Mouse (Mus musculus): Measurements from ENCODE around the gene Kctd18. TPM values are rescaled to one million over a fixed set of nuclear protein-coding genes. Genes with fewer than 3 reads are reported as not detected.

The Kctd18 gene
- polyA plus RNA-seq, 1 experiment from 2014 or later: 23.1 TPM

GRCm38 (mm10) chr1:57969327-57970271 is 49.2 kb downstream of the Kctd18 start:
- WGBS: 1% methylated on average over 65 of the region's 65 CpGs
- ATAC-seq (ENCODE audit: low FRiP score): peak; percentile 97
- Histone ChIP-seq H3K4me3 (peak overlapping the region; percentile 78), H3K4me2 (peak overlapping the region; percentile 82), H3K36me3 (peaks cover 13% of the 10 kb centered on the region), H3K4me1 (replicated peaks) (peaks cover 11% of the 10 kb centered on the region), H3K9me3 (no peaks in the 10 kb centered on the region), H3K9ac (peak overlapping the region; percentile 91), H3K27ac (peak overlapping the region; percentile 88), H3K27me3 (no peaks in the 10 kb centered on the region)

GRCm38 (mm10) chr1:57955774-57956173 is 63.0 kb downstream of the Kctd18 start:
- no peak for ATAC-seq (ENCODE audit: low FRiP score)
- Histone ChIP-seq H3K4me2 (no peak overlapping the region), H3K9ac (no peak overlapping the region), H3K27me3 (no peaks in the 10 kb centered on the region), H3K4me3 (no peak overlapping the region), H3K4me1 (replicated peaks) (peaks cover 5% of the 10 kb centered on the region), H3K27ac (no peak overlapping the region), H3K9me3 (no peaks in the 10 kb centered on the region), H3K36me3 (peaks cover 43% of the 10 kb centered on the region)
- WGBS: 94% methylated on average over 1 of the region's 1 CpGs

- H3K27ac ChIP-seq: no peak overlapping the region
- peaks cover 5% of the 10 kb centered on the region for H3K4me1 ChIP-seq (replicated peaks)
- peaks cover 35% of the 10 kb centered on the region for H3K36me3 ChIP-seq
- H3K9ac ChIP-seq: no peak overlapping the region
- no peak for ATAC-seq (ENCODE audit: low FRiP score)
- H3K27me3 ChIP-seq: no peaks in the 10 kb centered on the region
- H3K4me3 ChIP-seq: no peak overlapping the region
- no peak overlapping the region for H3K4me2 ChIP-seq
- 93% methylated on average over 5 of the region's 5 CpGs for WGBS
- no peaks in the 10 kb centered on the region for H3K9me3 ChIP-seq
Measured at GRCm38 (mm10) chr1:57954376-57954765, 64.4 kb downstream of the Kctd18 start.

GRCm38 (mm10) chr1:57953586-57954375 is 65.0 kb downstream of the Kctd18 start:
- Histone ChIP-seq H3K36me3 (peaks cover 29% of the 10 kb centered on the region), H3K9ac (no peak overlapping the region), H3K4me3 (no peak overlapping the region), H3K9me3 (no peaks in the 10 kb centered on the region), H3K27me3 (no peaks in the 10 kb centered on the region), H3K27ac (no peak overlapping the region), H3K4me2 (no peak overlapping the region), H3K4me1 (replicated peaks) (peaks cover 5% of the 10 kb centered on the region)
- 91% methylated on average over 16 of the region's 16 CpGs for WGBS
- no peak for ATAC-seq (ENCODE audit: low FRiP score)

GRCm38 (mm10) chr1:57952509-57952908 is 66.2 kb downstream of the Kctd18 start:
- ATAC-seq (ENCODE audit: low FRiP score): no peak
- WGBS: 97% methylated on average over 4 of the region's 4 CpGs
- Histone ChIP-seq H3K9ac (no peak overlapping the region), H3K4me3 (no peak overlapping the region), H3K4me2 (no peak overlapping the region), H3K9me3 (no peaks in the 10 kb centered on the region), H3K27ac (no peak overlapping the region), H3K4me1 (replicated peaks) (peaks cover 5% of the 10 kb centered on the region), H3K36me3 (peaks cover 27% of the 10 kb centered on the region), H3K27me3 (no peaks in the 10 kb centered on the region)

- 72% methylated on average over 5 of the region's 5 CpGs for WGBS
- no peak for ATAC-seq (ENCODE audit: low FRiP score)
- H3K4me3 ChIP-seq: no peak overlapping the region
Measured at GRCm38 (mm10) chr1:57949716-57950115, 69.0 kb downstream of the Kctd18 start.

GRCm38 (mm10) chr1:57949195-57949594 is 69.6 kb downstream of the Kctd18 start:
- Histone ChIP-seq H3K4me1 (replicated peaks) (peaks cover 5% of the 10 kb centered on the region), H3K9me3 (no peaks in the 10 kb centered on the region), H3K36me3 (peaks cover 19% of the 10 kb centered on the region), H3K27ac (no peak overlapping the region), H3K4me3 (no peak overlapping the region), H3K27me3 (no peaks in the 10 kb centered on the region), H3K4me2 (no peak overlapping the region), H3K9ac (no peak overlapping the region)
- peak; percentile 44; the same call in 1 of the 2 replicates for ATAC-seq (ENCODE audit: low FRiP score)
- WGBS: 2% methylated on average over 1 of the region's 1 CpGs

More at GRCm38 (mm10) chr1:57949716-57950115, 69.0 kb downstream of the Kctd18 start:
- no peak overlapping the region for H3K9ac ChIP-seq
- H3K27me3 ChIP-seq: no peaks in the 10 kb centered on the region
- no peaks in the 10 kb centered on the region for H3K9me3 ChIP-seq
- peaks cover 5% of the 10 kb centered on the region for H3K4me1 ChIP-seq (replicated peaks)
- H3K4me2 ChIP-seq: no peak overlapping the region
- H3K27ac ChIP-seq: no peak overlapping the region
- peaks cover 18% of the 10 kb centered on the region for H3K36me3 ChIP-seq

GRCm38 (mm10) chr1:57947552-57948347 is 71.0 kb downstream of the Kctd18 start:
- H3K4me1 ChIP-seq (replicated peaks): no peaks in the 10 kb centered on the region; the same call in 1 of the 2 replicates
- H3K4me2 ChIP-seq: no peak overlapping the region
- no peak overlapping the region for H3K9ac ChIP-seq
- ATAC-seq (ENCODE audit: low FRiP score): no peak
- no peak overlapping the region for H3K4me3 ChIP-seq
- H3K27ac ChIP-seq: no peak overlapping the region
- peaks cover 22% of the 10 kb centered on the region for H3K36me3 ChIP-seq
- no peaks in the 10 kb centered on the region for H3K27me3 ChIP-seq
- no peaks in the 10 kb centered on the region for H3K9me3 ChIP-seq
- 43% methylated on average over 2 of the region's 2 CpGs for WGBS

GRCm38 (mm10) chr1:57942215-57942614 is 76.5 kb downstream of the Kctd18 start:
- Histone ChIP-seq H3K4me1 (replicated peaks) (peaks cover 26% of the 10 kb centered on the region), H3K27ac (peak overlapping the region; percentile 58), H3K4me2 (no peak overlapping the region), H3K4me3 (no peak overlapping the region), H3K9me3 (no peaks in the 10 kb centered on the region), H3K27me3 (no peaks in the 10 kb centered on the region), H3K36me3 (peaks cover 27% of the 10 kb centered on the region), H3K9ac (0 out of 2 replicates have a peak overlapping the region, but pooled peaks have one; percentile 5)
- 64% methylated on average over 6 of the region's 6 CpGs for WGBS
- no peak for ATAC-seq (ENCODE audit: low FRiP score)

GRCm38 (mm10) chr1:57941734-57942133 is 77.0 kb downstream of the Kctd18 start:
- Histone ChIP-seq H3K4me1 (replicated peaks) (peaks cover 26% of the 10 kb centered on the region), H3K9ac (0 out of 2 replicates have a peak overlapping the region, but pooled peaks have one; percentile 5), H3K27ac (peak overlapping the region; percentile 58; the same call in 1 of the 2 replicates), H3K4me2 (no peak overlapping the region), H3K9me3 (no peaks in the 10 kb centered on the region), H3K36me3 (peaks cover 27% of the 10 kb centered on the region), H3K27me3 (no peaks in the 10 kb centered on the region), H3K4me3 (no peak overlapping the region)
- 49% methylated on average over 11 of the region's 11 CpGs for WGBS
- 0 out of 2 replicates have a peak, but pooled peaks have one; percentile 40 for ATAC-seq (ENCODE audit: low FRiP score)

- no peaks in the 10 kb centered on the region for H3K27me3 ChIP-seq
- no peaks in the 10 kb centered on the region for H3K9me3 ChIP-seq
- H3K4me1 ChIP-seq (replicated peaks): peaks cover 30% of the 10 kb centered on the region
- no peak overlapping the region for H3K4me2 ChIP-seq
- no peak overlapping the region for H3K27ac ChIP-seq
- H3K4me3 ChIP-seq: no peak overlapping the region
- H3K9ac ChIP-seq: no peak overlapping the region
- H3K36me3 ChIP-seq: peaks cover 24% of the 10 kb centered on the region
- WGBS: 69% methylated on average over 7 of the region's 7 CpGs
- ATAC-seq (ENCODE audit: low FRiP score): peak; percentile 63
Measured at GRCm38 (mm10) chr1:57941095-57941494, 77.7 kb downstream of the Kctd18 start.
